Mouse (Mus musculus) layer of hippocampus, adult 9-10 months (tissue): ENCODE results near the gene Miip.

ENCODE experiments used
- DNase-seq: peaks from one replicate; pipeline ENCODE4 v3.0.0; 2022; ENCODE audit warnings: low spot score

Gene Miip

DNA sequence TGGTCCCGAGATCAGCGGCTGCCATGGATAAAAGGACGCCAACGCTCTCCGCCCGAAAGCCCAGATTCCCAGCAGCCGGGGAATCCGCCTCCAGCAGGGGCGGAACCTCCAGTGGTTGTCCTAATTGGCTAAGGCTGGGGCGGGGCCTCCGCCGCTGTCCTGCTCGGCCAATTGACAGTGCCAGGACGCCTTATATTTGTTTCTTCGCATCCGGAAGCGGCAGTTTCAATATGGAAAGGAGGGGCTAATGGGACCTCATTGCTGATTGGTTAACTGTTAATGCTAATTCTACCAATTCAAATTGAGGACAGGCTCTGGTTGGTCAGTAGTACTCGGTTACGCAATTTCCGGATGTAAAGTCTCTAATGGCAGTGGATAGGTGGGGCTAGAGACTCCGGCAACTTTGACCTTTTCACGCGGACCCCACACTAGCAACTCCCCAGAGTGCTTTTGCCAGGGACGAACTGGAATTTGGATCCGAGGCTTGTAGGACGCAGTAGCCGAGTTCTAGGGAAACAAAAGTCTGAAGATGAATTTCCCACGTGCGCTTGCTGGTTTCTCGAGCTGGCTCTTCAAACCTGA, at the start of gene Miip, which contains the start of gene Fv1:
Gene Miip (minus strand): TSS at position 367 of the 582 bp plus-strand sequence.
Gene Fv1 (plus strand): TSS at position 530 of the 582 bp plus-strand sequence.
- peak; percentile 98 for DNase-seq

DNA sequence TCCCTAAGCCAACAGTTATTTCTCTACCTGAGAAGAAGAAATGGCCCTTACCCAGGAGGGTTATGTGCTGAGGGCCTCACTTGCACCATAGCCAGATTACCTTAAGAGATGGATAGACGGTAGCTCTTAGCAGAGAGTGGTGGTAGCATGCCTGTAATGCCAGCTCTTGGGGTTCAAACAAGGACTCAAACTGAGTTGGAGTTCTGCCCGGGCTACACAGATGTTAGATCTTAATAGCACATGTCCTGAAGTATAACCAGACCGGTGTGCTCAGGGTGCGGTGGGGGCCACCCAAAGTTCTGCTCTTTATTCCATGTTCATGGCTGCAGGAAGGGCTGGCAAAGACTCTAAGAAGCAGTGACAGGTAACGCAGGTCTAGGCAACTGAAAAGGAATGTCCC, 40.9 kb upstream of the Miip start:
- DNase-seq = no peak

DNA sequence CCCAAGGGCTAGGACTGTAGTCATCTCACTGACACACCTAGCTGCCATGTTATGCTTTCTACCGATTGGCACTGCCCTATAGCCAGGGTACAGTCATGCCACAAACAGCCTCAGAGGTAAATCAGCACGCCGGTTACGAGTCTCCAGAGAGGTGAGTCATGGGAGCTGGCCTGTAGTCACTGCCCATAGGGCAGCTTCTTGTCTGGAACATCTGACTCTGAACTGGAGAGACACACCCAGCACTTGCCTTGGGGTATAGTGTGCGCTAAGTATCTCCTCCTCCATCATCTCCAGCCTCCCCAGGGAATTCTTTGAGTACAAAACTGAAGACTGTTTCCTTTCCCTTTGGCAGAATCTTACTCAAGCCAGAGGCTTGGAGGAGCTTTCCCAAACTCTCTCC, 37.6 kb upstream of the Miip start:
- no peak for DNase-seq

DNA sequence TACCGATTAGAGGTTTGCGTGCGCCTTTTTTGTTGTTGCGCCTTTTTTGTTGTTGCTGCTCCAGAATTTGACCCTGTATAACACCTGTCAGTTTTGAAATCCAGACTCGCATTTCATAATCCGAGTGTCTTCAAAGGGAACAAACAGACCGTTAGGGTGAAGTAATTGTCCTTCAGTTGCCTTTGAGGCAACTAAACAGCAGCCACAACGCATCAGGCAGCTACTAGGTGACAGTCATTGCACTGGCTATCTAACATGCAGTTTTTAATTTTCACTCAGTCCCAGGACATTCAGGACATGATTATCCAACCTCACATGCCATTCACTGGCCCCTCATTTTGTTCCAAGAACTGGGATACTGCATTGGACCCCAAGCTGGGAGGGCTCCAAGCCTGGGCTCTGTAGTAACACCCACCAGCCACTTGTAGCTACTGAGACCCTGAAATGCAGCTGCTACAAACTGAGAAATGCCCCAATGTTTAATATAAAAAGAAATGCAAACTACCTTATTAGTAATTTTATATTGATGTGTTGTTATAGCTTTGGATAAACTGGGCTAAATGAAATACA, 36.6 kb upstream of the Miip start:
- DNase-seq = peak; percentile 27

DNA sequence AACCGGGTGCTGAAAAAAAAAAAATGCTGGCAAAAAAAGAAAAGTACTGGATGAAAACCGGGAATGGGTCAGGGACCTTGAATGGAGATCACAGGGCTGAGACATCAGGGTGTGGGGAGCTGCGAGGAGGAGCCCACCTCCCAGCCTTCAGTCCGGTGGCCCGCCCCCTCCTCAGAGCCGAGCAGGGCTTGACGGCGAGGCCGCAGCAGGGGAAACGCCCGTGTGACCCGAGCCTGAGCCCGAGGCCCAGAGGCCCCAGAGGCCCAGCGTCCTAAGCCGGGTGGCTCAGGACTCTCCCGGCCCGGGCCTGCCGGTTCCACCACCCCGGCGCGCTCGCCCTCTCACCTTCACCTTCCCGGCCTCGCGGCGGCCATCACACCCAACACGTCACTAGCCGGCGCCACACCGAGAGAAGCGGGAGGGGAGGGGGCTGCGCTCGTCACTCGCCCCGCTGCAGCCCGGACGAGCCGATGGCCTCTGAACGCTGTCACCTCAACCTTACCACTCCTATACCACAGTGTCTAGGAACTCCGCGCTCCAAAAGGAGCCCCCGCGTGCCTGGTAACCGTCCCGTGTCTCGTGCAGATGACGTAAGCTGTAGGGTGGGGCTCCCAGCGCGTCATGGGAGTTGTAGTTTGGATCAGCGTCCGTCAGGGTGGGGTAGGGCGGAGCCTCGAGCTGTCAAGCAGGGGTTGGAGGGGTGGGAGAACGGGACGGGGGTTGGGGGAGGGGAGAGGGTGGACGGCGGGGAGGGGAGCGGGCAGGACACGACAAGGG, 35.9 kb upstream of the Miip start, which contains the start of gene Mfn2:
Gene Mfn2 (minus strand): TSS at position 392 of the 777 bp plus-strand sequence.
- DNase-seq = peak; percentile 94

DNA sequence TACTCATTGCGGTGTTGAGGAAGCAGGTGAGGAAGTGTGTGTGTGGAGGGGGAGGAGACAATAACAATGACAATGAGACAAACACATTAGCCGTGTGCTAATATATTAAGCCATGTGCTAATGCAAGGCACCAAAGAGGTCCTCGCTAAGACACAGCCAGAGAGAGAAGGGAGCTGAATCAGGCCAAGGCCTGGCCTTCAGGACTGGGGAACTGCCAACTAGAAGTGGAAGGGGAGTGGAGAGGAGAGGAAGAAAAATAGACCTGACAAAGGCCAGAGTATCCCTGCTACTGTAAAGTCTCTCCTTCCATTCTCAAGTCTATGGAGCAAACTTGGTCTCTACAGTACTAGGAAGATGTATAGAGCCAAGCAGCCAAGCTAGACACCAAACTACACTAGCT, 35.0 kb upstream of the Miip start:
- DNase-seq = no peak

DNA sequence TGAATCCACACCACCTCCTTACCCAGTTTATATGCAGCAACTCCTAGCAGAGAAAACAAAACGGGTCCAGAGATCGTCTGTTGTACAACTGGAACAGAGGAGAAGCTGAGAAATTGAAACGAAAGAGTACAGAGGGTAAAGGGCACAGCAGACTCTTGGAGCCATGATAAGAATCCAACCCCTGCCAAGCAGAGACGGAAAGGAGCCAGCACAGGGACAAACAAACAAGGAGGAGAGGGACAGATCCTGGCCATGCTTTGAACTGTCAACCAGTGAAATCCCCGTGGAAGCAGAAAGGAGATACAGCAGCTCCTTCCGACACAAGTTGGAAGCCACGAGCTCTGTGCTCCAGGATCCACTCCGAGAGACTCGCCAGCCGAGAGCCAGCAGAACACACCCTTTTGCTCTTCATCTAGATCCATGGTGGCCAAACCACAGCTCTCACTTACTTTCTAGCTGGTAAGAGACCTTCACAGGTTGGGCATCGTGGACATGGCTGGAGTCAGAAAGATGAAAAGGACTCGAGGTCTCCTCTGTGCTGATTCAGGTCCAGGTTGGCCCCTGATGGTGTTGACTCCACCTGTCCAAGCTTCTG, 34.4 kb upstream of the Miip start:
- no peak for DNase-seq

DNA sequence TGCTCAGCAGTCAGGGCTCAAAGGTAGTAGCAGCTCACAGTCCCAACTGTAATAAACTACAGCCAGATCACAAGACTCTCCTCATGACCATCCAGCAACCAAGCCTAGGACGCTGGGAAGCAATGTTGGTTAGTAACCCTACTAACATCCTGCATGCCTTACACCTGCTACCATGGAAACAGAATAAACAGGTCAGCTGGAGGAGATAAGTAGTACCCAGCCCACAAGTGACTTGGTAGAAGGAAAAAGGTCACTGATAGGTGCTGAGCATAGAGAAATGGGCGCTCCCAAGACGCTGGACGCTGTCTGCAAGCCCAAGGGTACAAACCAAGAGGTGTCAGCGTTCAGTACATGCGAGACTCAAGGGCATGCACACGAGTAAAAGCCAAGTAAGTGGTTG, 31.8 kb upstream of the Miip start:
- no peak for DNase-seq

DNA sequence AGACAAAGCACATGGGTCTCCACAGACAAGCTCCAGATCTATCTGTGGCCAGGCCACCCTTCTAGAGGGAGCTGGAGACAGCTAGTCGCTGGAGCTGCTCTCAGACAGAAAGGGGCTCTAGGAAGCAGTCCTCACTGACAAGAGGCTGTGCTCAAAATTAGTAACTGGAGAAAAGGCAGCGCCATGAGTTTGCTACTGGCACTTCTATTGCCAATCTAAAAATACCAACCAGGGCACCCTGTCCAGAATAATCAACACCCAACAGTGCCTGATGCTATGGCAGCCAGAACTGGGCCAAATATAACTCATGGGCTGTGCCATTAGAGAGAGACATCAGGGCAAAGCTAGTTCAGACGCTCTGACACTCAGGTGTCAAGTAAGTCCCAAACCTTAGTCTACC, 28.7 kb upstream of the Miip start:
- DNase-seq = no peak

DNA sequence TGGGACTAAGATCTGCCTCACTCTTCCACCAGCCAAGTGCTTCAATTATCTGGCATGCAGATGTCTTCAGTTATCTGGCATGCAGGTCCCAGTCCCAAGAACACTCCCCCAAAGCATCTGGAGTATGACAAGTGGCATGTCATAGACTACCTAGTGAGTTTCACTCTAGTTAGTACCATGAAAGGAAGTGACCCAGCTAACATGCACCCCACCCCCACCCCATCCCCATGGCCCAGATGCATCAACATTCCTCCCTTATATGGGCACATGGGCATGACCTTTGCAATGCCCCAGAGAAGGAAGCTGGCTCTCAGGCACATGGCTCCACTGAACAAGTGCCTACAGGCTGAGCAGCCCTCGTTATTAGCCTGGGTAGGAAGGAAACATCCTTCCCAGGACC, 27.8 kb upstream of the Miip start:
- DNase-seq = no peak

DNA sequence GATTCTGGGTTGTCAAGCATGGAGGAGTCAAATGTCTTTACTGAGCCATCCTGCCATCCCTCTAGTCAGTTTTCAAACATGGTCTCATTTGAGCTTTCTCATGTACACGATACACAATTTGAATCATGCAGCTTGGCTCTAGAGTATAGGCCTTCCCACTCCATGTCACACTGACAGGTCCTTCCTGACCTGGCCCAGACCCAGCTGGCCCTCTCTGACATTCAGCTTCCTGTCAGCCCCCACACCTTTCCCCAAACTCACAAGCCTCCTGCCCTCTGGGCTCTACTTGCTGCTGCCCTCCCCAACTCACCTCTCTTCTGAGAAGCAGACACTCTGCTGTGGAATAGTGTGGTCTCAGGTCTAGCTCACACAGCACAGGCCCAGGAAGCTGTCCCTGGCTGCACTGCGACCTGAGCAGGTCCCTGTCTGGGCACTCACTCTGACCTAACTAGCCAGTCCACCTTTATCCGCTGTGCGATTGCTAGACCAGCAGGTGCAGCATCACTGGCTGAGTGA, 27.3 kb upstream of the Miip start:
- no peak for DNase-seq

DNA sequence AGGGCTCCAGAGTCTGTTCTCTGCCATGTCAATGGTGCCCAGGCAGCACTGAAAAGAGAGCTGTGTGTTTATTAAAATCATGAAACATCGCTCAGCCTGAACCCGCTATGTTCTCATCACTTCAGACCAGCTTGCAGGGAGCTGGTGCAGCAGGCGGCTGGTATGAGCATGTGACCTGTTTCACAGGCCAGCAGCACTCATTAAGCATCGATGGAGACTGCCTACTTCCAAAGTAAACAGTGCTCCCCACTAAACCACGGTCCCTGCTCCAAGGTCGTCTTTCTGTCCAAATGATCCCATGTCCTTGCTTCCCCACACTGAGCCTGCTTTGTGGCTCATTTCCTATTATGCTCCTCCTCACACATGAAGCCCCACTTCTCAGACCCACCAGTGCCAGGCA, 21.7 kb upstream of the Miip start:
- no peak for DNase-seq

DNA sequence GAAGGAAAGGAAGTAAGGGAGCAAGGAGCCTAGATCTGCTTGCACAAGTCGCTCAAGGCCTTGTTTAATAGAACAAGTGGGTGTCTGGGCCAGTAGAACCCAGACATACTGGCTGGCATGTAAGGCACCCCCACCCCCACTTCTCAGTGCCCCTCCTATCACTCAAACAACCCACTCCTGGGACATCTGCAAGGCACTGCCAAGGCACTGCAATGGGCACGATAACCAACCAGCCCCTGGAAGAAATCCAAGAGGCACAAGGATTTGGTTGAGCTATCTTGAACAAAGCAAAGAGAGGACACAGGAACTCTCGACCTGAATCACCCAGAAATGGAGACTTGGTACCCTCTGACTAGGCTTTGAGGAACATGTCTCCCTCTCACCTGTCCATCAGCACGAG, 19.6 kb upstream of the Miip start:
- no peak for DNase-seq

DNA sequence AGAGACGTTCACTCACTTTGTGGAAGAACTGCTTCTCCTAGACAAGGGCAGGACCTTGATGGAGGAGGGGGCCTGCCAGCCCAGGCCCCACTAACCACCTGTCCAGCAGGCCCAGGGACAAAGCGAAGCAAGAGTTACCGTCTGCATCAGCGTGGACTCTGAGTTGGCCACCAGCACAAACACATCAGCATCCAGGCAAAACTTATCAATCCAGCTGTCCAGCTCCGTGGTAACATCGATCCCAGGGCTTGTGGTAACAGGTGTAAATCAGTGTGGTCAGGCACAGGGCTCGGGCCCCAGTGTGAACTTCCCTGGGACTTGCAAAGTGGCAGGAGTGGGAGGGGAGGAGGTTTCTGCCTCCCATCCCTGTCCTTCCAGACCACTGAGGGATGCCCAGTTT, 18.7 kb upstream of the Miip start:
- DNase-seq = no peak

DNA sequence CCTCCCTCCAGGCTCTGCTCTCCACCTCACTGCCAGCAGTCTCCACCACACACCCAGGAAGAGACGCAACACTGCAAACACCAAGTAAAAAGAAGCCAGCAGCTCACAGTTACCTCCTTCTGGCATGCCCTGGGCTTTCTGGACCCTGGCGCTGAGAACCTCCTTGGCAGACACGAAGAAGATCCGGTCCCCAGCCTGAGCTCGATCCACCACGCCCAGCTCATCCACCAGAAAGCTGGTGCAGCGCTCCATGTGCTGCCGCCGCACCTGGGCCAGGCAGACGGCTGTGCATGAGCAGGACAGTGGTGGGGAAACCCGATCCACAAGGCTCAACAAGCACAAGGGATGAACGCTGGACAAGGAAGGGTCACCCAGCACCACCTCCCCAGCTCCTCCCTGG, 17.5 kb upstream of the Miip start:
- no peak for DNase-seq

DNA sequence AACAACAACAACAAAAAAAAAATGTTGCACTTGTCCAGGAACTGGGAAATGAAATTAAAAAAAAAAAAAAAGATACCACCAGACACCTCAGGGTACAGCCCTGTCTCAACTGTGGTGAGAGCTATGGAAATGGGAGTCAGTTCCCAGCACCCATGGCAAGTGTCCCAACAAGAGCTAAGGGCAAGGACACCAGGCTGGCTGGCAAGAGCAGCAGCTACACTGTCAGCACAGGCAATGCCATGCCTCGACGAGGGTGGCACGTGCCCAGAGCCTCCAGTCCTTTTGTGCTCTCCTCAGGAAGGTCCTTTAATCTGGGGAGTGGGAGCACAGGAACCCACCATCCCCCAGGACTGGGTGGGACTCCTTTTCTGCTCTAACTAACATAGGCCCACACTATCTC, 15.5 kb upstream of the Miip start:
- DNase-seq = no peak

DNA sequence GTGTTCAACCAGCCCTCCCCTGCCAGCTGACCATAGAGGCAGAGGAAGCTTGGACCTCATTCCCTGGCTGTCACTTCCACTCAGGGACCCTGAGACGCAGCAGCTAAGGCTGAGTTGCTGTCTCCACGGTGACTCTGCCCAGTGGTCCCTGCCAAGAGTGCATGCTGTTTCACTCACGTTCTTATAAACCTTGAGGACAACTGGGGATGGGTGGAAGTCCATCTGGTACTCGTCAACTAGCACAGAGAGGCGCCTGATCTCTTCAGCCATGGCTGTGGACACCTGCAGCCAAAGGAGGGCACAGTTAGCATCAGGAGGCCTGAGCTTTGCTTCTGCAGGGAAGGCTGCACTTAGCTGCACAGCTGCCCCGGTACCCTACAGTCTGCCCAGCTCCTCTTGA, 14.4 kb upstream of the Miip start:
- no peak for DNase-seq

DNA sequence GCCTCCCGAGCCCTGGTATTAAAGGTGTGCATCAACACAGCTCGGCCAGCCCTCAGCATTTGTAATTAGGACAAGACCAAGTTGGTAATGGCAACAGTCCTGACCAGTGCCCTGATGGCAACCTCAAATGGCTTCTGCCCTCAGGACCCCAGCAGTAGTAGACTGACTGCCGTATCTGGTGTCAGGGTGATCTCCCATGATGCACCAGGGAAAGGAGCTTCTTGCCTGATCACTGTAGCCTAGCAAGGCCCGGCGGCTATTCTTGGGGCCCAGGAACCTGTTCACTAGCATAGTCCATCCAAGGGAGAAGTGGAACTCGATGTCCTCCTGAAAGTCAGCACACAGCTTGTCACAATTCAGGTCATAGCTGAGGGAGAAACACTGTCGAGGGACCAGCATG, 13.2 kb upstream of the Miip start:
- no peak for DNase-seq

DNA sequence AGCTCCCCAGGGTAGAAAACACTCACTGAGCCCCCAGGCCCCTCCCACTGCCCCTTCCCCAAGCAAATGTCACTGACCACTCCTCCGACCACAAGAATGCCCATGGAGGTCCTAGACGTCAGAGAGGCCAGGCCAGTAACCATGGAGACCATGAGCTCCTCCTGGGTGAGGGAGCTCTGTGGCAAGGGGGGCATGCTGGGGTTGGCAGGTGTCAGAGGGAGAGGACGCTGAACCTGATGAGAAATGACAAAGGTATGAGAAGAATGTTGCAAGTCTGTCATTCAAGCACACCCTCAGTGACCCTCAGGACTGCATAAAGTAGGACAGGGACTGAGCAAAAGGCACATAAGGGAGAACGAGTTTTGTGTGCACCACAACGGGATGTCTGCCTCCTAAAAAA, 11.2 kb upstream of the Miip start:
- no peak for DNase-seq

DNA sequence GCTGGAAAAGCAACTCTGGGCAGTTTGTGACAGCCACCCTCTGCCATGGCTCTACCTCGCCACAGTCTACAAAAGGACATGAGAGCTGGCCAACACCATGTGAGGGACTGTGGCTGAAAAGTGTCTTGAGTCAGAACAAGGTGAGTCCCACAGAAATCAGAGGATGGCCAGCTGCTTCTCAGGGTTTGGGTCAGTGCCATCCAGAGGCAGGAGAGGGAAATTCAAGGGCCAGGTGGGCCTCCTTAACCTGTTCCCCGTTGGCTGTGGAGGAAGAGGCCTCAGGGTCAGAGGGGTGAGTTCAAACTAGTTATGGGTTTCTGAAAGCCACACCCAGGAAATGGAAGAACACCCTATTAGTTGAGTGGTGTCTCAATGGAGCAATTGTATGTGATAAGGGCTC, 10.8 kb upstream of the Miip start:
- DNase-seq = no peak

DNA sequence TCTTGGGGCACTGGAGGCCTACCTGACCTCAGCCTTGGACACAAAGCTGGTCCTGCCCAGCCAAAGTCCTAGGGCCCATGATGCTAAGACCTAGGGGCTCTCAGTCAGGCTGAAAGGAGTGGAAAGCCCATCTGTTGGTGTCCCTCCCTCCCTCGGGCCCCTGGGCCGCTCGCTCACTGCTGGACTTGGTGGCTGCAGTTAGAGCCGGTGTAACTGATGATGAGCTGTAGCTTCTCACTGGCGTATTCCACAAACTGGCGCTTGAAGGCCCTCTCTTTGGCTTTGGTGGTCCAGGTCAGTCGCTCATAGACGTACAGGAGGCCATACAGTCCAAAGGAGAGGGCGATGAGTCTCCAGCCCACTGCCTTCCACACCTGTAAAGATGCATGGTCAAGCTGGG, 9.9 kb upstream of the Miip start:
- no peak for DNase-seq

DNA sequence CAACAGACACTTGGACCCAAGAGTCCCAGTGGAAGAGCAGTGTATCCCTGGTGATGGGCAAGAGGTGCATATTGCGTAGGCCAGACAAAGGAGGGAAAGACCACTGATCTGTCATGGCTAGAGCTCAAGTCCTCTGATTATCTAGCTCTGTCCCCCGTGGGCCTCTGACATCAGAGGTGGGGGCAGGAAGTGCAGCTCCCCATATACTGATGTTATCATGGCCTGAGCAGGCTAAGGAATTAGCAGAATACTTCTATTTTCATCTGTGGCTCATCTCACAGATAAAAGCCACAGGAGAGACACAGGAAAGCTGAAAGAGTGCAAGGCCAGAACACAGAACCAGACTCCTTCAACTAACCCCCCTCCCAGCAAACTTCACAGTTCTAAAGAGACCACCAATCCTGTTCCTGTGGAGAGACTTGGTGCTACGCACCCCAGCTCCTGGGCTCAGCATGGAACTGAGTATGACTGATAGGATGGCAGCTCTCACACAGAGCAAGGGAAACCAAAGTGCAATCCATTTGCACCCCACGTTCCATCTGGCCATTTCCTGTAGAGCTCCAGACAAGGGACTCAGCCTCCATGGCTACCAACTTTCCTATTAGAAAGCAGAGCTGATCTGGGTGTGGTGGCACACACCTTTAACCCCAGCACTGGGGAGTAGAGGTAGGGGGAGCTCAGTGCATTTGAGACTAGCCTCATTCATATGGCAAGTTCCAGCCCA, 7.4 kb upstream of the Miip start:
- DNase-seq = no peak
